Mouse (Mus musculus) cortical plate, adult 2 months (tissue): Measurements from ENCODE around the gene Npc1l1.

Experiments
- CTCF ChIP-seq: fragments of 200-500 bp; IDR thresholded peaks from 2 replicates; pipeline ENCODE4 v1.5.1; 2011; ENCODE audit warnings: mild to moderate bottlenecking, control low read depth, low read length; ENCODE audit not compliant: insufficient read depth; ENCODE audit errors: extremely low read depth
- POLR2A ChIP-seq: fragments of 200-500 bp; IDR thresholded peaks from 2 replicates; pipeline ENCODE4 v1.6.1; 2011; ENCODE audit warnings: mild to moderate bottlenecking, low read length, control low read depth; ENCODE audit not compliant: insufficient read depth; ENCODE audit errors: extremely low read depth

- TF ChIP-seq CTCF, result no peak
- no peak for TF ChIP-seq POLR2A
Observed at GRCm38 (mm10) chr11:6161549-6161948, 68.4 kb downstream of the Npc1l1 start.
